Mouse (Mus musculus): Measurements from ENCODE around the gene Chrnb1. TPM values are rescaled to one million over a fixed set of nuclear protein-coding genes. Genes with fewer than 3 reads are reported as not detected.

The Chrnb1 gene
- polyA plus RNA-seq, 1 experiment from 2014 or later, result 3.9 TPM

DNA sequence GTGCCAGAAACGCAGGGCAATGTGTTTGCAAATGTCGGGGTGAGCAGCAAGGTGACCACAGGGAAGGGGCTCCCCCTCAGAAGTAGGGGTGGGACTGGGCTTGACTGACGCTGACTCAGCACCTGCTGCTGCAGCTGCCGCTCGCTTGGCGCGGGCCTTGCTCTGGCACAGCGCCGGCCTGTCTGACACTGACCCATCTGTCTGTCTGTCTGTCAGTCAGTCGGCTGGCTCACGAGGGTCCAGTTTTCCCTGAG, 4.3 kb upstream of the Chrnb1 start:
- 5% methylated on average over 11 of the region's 11 CpGs for WGBS
- Histone ChIP-seq H3K9ac (ENCODE audit: low read depth, low read length) (peak overlapping the region; percentile 73; the same call in 1 of the 2 replicates), H3K27me3 (replicated peaks; ENCODE audit: control insufficient read depth, insufficient read depth, low read length) (0 out of 2 replicates have a peak, but pooled peaks cover 5% of the 10 kb centered on the region), H3K27ac (ENCODE audit: low read length) (no peak overlapping the region), H3K4me2 (ENCODE audit: low read depth, low read length) (peak overlapping the region; percentile 98), H3K4me1 (ENCODE audit: control insufficient read depth, insufficient read depth, low read length) (peaks cover 54% of the 10 kb centered on the region), H3K36me3 (ENCODE audit: control insufficient read depth, insufficient read depth, low read length) (no peaks in the 10 kb centered on the region), H3K4me3 (ENCODE audit: low read length) (peak overlapping the region; percentile 64; the same call in 1 of the 2 replicates), H3K9me3 (ENCODE audit: control insufficient read depth, low read length) (no peaks in the 10 kb centered on the region)
- ATAC-seq, result no peak

DNA sequence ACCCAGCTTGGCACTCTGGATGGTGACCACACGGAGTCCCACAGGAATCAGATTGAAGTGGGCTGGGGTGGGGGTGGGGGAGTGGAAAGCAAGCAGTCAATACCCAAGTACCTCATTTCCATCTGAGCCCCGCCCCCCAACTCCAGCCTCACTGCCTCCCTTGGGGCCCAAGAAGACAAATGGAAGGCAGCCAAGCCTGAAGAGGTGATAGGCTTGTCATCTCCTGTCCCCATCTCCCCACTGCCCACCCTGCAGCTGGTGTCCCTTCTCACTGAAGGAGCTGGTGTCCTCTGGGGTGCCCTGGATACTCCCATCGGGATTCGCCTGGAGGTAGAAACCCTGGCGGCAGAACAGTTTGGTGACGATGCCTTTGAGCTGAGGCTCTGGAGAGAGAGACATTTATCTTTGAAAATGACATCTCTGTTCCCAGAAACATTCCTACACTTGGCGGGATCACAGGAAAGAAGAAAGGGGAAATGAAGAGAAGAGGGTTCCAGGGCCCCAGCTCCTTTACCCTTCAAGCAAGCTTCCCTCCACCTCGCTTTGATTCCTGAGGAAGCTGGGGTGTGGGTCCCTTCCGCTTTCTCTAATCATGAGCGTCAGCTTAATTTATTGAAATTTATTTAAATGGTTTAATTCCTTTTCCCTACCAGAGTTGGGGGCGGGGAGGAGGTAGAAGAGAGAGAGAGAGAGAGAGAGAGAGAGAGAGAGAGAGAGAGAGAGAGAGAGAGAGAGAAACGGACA, 3.8 kb upstream of the Chrnb1 start:
- Histone ChIP-seq H3K4me2 (ENCODE audit: low read depth, low read length) (peak overlapping the region; percentile 98), H3K4me1 (ENCODE audit: control insufficient read depth, insufficient read depth, low read length) (peaks cover 53% of the 10 kb centered on the region), H3K27ac (ENCODE audit: low read length) (no peak overlapping the region), H3K9me3 (ENCODE audit: control insufficient read depth, low read length) (no peaks in the 10 kb centered on the region), H3K36me3 (ENCODE audit: control insufficient read depth, insufficient read depth, low read length) (no peaks in the 10 kb centered on the region), H3K4me3 (ENCODE audit: low read length) (no peak overlapping the region), H3K9ac (ENCODE audit: low read depth, low read length) (0 out of 2 replicates have a peak overlapping the region, but pooled peaks have one; percentile 73), H3K27me3 (replicated peaks; ENCODE audit: control insufficient read depth, insufficient read depth, low read length) (0 out of 2 replicates have a peak, but pooled peaks cover 5% of the 10 kb centered on the region)
- 43% methylated on average over 12 of the region's 12 CpGs for WGBS
- no peak for ATAC-seq

DNA sequence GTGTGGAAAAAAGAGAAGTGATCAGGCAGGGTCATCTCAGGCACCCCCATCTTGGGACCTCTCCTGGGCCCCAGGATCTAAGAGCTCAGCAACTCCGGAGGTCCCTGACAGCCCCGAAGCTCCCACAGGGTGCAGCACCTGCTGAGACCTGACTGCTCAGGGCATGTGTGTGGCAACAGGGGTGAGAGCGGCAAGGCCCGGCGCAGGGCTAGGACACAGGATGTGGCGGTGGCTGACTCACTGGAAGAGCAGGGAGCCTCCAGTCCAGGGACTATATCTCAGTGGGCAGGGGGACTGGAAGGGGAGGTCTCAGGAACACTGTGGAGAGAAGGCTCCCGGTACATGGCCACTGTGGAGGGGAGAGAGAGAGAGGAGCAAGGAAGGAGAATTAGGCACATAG, 2.2 kb upstream of the Chrnb1 start:
- no peak for ATAC-seq
- Histone ChIP-seq H3K4me1 (ENCODE audit: control insufficient read depth, insufficient read depth, low read length) (peaks cover 38% of the 10 kb centered on the region), H3K27me3 (replicated peaks; ENCODE audit: control insufficient read depth, insufficient read depth, low read length) (0 out of 2 replicates have a peak, but pooled peaks cover 5% of the 10 kb centered on the region), H3K9me3 (ENCODE audit: control insufficient read depth, low read length) (no peaks in the 10 kb centered on the region), H3K9ac (ENCODE audit: low read depth, low read length) (no peak overlapping the region), H3K4me2 (ENCODE audit: low read depth, low read length) (no peak overlapping the region), H3K27ac (ENCODE audit: low read length) (no peak overlapping the region), H3K36me3 (ENCODE audit: control insufficient read depth, insufficient read depth, low read length) (no peaks in the 10 kb centered on the region), H3K4me3 (ENCODE audit: low read length) (no peak overlapping the region)
- WGBS, result 75% methylated on average over 7 of the region's 7 CpGs

DNA sequence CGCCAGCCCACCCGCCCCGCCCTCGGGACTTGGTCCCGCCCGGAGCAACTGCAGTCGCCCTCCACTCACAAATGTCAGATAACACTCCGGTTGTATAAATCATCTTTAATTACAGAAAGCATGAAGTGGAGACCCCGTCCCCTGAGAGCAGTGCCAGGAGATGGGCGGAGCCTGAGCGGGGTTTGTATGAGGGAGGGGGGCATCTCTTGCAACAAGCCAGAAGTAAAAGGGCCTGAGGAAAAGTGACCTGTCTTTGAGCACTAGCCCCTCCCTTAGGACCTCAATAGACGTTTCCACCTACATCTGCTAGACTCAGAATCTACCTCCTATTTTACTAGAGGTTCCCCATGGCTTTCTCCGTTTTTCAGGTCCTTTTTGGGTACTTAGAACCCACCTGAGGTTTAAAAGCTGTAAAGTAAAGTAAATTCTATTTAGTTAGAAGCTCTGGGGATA, 266 bp upstream of the Chrnb1 start:
- peak overlapping the region; percentile 96 for H3K4me2 ChIP-seq (ENCODE audit: low read depth, low read length)
- peak overlapping the region; percentile 62; the same call in 1 of the 2 replicates for H3K9ac ChIP-seq (ENCODE audit: low read depth, low read length)
- 3% methylated on average over 13 of the region's 13 CpGs for WGBS
- H3K9me3 ChIP-seq (ENCODE audit: control insufficient read depth, low read length), result no peaks in the 10 kb centered on the region
- H3K4me1 ChIP-seq (ENCODE audit: control insufficient read depth, insufficient read depth, low read length), result peaks cover 20% of the 10 kb centered on the region
- H3K36me3 ChIP-seq (ENCODE audit: control insufficient read depth, insufficient read depth, low read length), result no peaks in the 10 kb centered on the region
- no peak for ATAC-seq
- no peaks in the 10 kb centered on the region for H3K27me3 ChIP-seq (replicated peaks; ENCODE audit: control insufficient read depth, insufficient read depth, low read length)
- H3K4me3 ChIP-seq (ENCODE audit: low read length), result peak overlapping the region; percentile 54
- no peak overlapping the region for H3K27ac ChIP-seq (ENCODE audit: low read length)

DNA sequence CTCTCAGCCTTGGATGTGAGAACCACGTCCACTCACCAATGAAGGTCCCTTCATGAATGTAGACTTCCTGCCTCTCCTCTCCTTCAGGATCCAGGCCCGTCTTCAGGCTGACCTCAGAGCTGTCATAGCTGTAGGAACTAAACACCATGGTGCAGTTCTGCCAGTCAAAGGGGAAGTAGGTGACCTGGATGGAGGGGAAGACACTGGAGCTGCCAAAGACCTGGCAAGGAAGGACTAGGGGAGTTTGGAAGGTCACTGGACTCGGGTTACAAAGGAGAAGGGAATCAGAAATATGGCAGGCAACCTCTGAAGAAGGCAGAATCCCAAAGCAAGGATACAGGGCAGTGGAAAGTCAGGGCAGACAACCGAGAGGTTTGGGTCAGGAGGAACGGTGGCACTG, 2.3 kb downstream of the Chrnb1 start:
- no peak overlapping the region for H3K27ac ChIP-seq (ENCODE audit: low read length)
- H3K4me3 ChIP-seq (ENCODE audit: low read length), result no peak overlapping the region
- no peak for ATAC-seq
- 70% methylated on average over 5 of the region's 5 CpGs for WGBS
- H3K36me3 ChIP-seq (ENCODE audit: control insufficient read depth, insufficient read depth, low read length), result no peaks in the 10 kb centered on the region
- no peaks in the 10 kb centered on the region for H3K27me3 ChIP-seq (replicated peaks; ENCODE audit: control insufficient read depth, insufficient read depth, low read length)
- no peak overlapping the region for H3K9ac ChIP-seq (ENCODE audit: low read depth, low read length)
- H3K4me2 ChIP-seq (ENCODE audit: low read depth, low read length), result no peak overlapping the region
- no peaks in the 10 kb centered on the region for H3K9me3 ChIP-seq (ENCODE audit: control insufficient read depth, low read length)
- H3K4me1 ChIP-seq (ENCODE audit: control insufficient read depth, insufficient read depth, low read length), result no peaks in the 10 kb centered on the region

DNA sequence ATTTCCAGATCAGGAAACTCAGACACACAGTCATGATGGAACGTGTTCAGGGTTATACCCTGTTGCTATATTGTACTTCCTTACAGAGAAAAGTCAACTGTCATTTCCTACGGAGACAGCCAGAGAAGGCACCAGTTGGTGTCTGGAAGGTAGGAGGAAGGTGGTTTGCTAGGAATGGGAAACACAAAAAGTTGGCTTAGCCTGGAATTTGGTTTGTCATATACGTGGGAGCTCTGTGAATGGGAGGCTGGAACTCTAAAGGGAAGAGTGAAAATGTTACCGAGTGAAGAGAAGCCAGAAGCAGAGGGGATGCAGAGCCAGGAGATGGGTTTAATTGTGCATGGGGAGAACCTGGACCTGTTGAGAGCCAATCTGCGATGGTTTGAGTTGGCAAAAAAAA, 4.3 kb downstream of the Chrnb1 start:
- H3K4me3 ChIP-seq (ENCODE audit: low read length), result no peak overlapping the region
- no peak for ATAC-seq
- no peaks in the 10 kb centered on the region for H3K36me3 ChIP-seq (ENCODE audit: control insufficient read depth, insufficient read depth, low read length)
- WGBS, result 73% methylated on average over 5 of the region's 5 CpGs
- no peak overlapping the region for H3K4me2 ChIP-seq (ENCODE audit: low read depth, low read length)
- no peaks in the 10 kb centered on the region for H3K27me3 ChIP-seq (replicated peaks; ENCODE audit: control insufficient read depth, insufficient read depth, low read length)
- H3K9ac ChIP-seq (ENCODE audit: low read depth, low read length), result no peak overlapping the region
- H3K4me1 ChIP-seq (ENCODE audit: control insufficient read depth, insufficient read depth, low read length), result no peaks in the 10 kb centered on the region
- no peaks in the 10 kb centered on the region for H3K9me3 ChIP-seq (ENCODE audit: control insufficient read depth, low read length)
- H3K27ac ChIP-seq (ENCODE audit: low read length), result no peak overlapping the region

DNA sequence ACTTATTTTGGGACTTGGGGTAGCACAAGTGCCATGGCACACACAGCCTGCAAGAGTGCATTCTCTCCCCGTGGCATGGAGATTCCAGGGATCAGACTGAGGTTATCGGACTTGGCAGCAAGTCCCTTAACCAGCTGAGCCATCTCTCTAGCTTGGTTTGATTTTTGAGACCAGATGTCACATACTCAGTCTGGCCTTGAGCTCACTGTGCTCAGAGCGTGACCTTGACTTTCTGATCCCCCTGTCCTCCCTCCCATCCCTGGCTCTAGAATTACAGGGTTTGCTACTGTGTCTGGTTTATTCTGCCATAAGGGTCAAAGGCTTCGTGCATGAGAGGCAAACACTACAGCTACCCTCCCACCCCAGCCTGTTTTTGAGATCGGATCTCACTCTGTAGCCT, 6.3 kb downstream of the Chrnb1 start:
- H3K27me3 ChIP-seq (replicated peaks; ENCODE audit: control insufficient read depth, insufficient read depth, low read length), result no peaks in the 10 kb centered on the region
- no peak overlapping the region for H3K4me2 ChIP-seq (ENCODE audit: low read depth, low read length)
- WGBS, result 63% methylated on average over 5 of the region's 5 CpGs
- H3K4me1 ChIP-seq (ENCODE audit: control insufficient read depth, insufficient read depth, low read length), result no peaks in the 10 kb centered on the region
- H3K4me3 ChIP-seq (ENCODE audit: low read length), result no peak overlapping the region
- H3K27ac ChIP-seq (ENCODE audit: low read length), result no peak overlapping the region
- no peak overlapping the region for H3K9ac ChIP-seq (ENCODE audit: low read depth, low read length)
- no peak for ATAC-seq
- no peaks in the 10 kb centered on the region for H3K36me3 ChIP-seq (ENCODE audit: control insufficient read depth, insufficient read depth, low read length)
- no peaks in the 10 kb centered on the region for H3K9me3 ChIP-seq (ENCODE audit: control insufficient read depth, low read length)

DNA sequence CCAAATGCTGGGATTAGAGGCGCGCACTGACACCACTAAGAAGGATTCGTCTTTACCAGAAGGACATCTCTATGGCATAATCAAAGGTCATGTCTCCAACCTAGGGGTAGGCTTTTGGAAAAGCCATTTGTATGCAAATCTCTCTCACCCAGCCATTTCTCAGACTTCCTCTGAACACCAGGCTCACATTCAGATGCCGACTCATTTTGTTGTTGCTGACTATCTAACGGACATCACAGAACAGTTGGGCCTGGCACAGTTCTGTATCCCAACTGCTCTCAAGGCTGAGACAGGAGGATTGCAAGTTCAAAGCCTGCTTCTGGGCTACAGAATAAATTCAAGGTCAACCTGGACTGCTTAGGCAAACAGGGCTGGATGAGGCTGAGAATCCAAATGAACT, 8.4 kb downstream of the Chrnb1 start:
- Histone ChIP-seq H3K4me1 (ENCODE audit: control insufficient read depth, insufficient read depth, low read length) (no peaks in the 10 kb centered on the region), H3K9ac (ENCODE audit: low read depth, low read length) (no peak overlapping the region), H3K36me3 (ENCODE audit: control insufficient read depth, insufficient read depth, low read length) (no peaks in the 10 kb centered on the region), H3K27ac (ENCODE audit: low read length) (no peak overlapping the region), H3K4me3 (ENCODE audit: low read length) (no peak overlapping the region), H3K4me2 (ENCODE audit: low read depth, low read length) (no peak overlapping the region), H3K9me3 (ENCODE audit: control insufficient read depth, low read length) (no peaks in the 10 kb centered on the region), H3K27me3 (replicated peaks; ENCODE audit: control insufficient read depth, insufficient read depth, low read length) (no peaks in the 10 kb centered on the region)
- ATAC-seq, result no peak
- WGBS, result 90% methylated on average over 5 of the region's 5 CpGs

DNA sequence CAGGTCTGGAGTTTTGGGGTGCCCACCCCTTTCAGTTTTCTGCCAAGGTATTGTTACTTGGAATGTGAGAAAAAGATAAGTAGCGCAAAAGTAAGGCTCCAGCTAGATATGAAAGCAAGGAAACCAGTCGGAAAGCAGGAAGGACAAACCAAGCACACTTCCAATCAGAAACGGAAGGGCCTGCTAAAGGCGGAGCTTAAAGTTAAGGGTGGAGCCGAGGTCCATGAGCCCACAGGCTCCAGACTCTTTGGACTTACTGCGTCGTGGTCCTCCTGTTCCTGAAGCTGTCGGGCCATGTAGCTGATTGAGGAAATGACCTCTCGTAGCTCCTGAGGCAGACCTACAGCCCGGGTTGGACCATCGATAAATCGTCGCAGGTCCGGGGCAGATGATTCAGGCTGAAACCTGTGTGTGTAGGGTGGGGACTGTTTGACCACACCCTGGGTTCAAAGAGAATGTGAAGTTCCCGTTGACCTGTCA, 10.9 kb downstream of the Chrnb1 start:
- Histone ChIP-seq H3K27ac (ENCODE audit: low read length) (no peak overlapping the region), H3K27me3 (replicated peaks; ENCODE audit: control insufficient read depth, insufficient read depth, low read length) (no peaks in the 10 kb centered on the region), H3K9me3 (ENCODE audit: control insufficient read depth, low read length) (no peaks in the 10 kb centered on the region), H3K4me1 (ENCODE audit: control insufficient read depth, insufficient read depth, low read length) (no peaks in the 10 kb centered on the region), H3K4me2 (ENCODE audit: low read depth, low read length) (peak overlapping the region; percentile 53), H3K9ac (ENCODE audit: low read depth, low read length) (peak overlapping the region; percentile 9), H3K36me3 (ENCODE audit: control insufficient read depth, insufficient read depth, low read length) (no peaks in the 10 kb centered on the region), H3K4me3 (ENCODE audit: low read length) (peak overlapping the region; percentile 20)
- peak; percentile 89 for ATAC-seq
- WGBS, result 30% methylated on average over 15 of the region's 15 CpGs

DNA sequence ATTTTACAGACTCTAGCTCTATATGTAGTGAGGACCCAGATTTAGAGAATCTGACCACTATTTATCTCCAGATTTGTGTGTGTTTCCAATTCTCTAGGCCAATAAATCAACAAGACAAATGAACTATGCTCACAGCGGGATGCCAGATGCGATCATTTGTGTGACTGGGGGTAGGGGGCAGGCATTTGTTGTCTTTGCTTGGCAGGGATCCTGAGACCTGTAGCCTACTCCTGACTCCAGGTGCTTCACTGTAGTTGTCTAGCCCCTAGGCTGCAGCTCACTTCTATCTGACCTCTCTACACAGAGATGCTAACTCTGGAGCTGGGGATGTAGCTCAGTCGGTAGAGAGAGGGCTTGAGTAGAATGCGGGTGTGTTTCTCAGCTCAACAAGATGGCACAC, 13.9 kb downstream of the Chrnb1 start:
- H3K27me3 ChIP-seq (replicated peaks; ENCODE audit: control insufficient read depth, insufficient read depth, low read length), result no peaks in the 10 kb centered on the region
- WGBS, result 27% methylated on average over 4 of the region's 4 CpGs

More for the DNA sequence above, 13.9 kb downstream of the Chrnb1 start:
- no peak overlapping the region for H3K4me2 ChIP-seq (ENCODE audit: low read depth, low read length)
- H3K9ac ChIP-seq (ENCODE audit: low read depth, low read length), result no peak overlapping the region
- H3K4me1 ChIP-seq (ENCODE audit: control insufficient read depth, insufficient read depth, low read length), result no peaks in the 10 kb centered on the region
- H3K9me3 ChIP-seq (ENCODE audit: control insufficient read depth, low read length), result no peaks in the 10 kb centered on the region
- H3K27ac ChIP-seq (ENCODE audit: low read length), result no peak overlapping the region
- ATAC-seq, result no peak
- no peak overlapping the region for H3K4me3 ChIP-seq (ENCODE audit: low read length)
- H3K36me3 ChIP-seq (ENCODE audit: control insufficient read depth, insufficient read depth, low read length), result no peaks in the 10 kb centered on the region

Measured in intestine, embryonic 16.5 days (tissue).